Mouse (Mus musculus) induced T-regulatory cell, adult 2 months (primary cell): ENCODE measurements around the gene Vmn2r72.

Experiments used
- DNase-seq: peaks from one replicate; pipeline ENCODE4 v3.0.0-alpha.2; 2012; ENCODE audit warnings: low read depth

Vmn2r72 gene

GRCm38 (mm10) chr7:85754997-85755396 lies at the start of gene Vmn2r72:
Gene Vmn2r72, minus strand, starts transcription at chr7:85755097.
- no peak for DNase-seq
